Mouse (Mus musculus): ENCODE results near the gene Drd3.

Gene Drd3

GRCm38 (mm10) chr16:43753751-43754150 is at the start of gene Drd3:
Drd3 (plus strand) TSS chr16:43754026.
- WGBS: 15% methylated on average over 7 of the region's 7 CpGs

GRCm38 (mm10) chr16:43708335-43709061 is 45.3 kb upstream of the Drd3 start:
- WGBS: 73% methylated on average over 13 of the region's 13 CpGs

GRCm38 (mm10) chr16:43709062-43709413 is 44.8 kb upstream of the Drd3 start:
- WGBS: 79% methylated on average over 15 of the region's 15 CpGs

DNA sequence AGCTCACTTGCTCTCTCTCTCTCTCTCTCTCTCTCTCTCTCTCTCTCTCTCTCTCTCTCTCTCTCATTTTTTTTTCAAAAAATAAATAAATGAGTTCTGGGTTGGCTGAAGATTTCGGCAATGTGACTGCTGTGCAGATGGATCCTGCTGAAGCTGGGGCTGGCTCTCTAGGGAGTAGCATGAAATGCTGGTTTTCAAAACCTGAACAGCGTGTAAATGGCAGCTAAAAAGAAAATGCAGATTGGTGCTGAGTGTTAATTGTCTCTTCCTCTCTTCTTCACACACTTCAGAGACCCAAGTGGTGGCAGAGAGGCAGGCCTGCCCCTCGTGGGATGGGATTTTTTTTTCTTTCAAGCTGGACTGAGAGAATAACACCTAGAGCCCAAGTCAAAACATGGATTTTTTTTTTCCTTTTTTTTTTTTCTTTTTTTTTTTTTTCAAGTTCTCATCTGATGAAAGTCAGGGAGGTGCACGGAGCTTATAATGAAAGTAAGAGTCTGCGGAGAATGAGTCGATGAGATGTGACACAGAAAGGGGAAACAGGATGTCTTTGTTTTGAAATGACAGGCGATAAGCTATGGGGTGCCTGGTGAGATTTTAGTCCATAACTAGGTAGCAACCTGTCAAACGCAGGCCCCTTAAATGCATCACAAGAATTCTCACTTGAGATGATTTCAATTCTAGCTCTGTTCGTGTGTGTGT is 44.2 kb upstream of the Drd3 start:
- WGBS: 54% methylated on average over 9 of the region's 9 CpGs

DNA sequence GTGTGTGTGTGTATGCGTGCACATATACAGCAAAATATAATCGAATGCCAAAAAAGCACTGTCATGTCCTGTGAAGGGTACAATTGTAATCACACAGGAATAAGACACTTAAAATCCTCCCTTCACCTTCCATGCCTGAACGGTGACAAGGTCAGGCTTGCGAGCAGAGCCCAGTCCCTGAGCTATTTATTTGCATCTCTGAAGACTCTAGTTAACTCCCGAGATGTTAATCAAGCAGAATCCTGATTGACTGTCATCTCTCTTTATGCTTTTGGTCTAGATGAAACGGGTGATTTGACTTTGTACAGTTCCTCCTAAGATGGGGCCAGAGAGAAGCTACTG is 43.7 kb upstream of the Drd3 start:
- WGBS: 72% methylated on average over 6 of the region's 6 CpGs

DNA sequence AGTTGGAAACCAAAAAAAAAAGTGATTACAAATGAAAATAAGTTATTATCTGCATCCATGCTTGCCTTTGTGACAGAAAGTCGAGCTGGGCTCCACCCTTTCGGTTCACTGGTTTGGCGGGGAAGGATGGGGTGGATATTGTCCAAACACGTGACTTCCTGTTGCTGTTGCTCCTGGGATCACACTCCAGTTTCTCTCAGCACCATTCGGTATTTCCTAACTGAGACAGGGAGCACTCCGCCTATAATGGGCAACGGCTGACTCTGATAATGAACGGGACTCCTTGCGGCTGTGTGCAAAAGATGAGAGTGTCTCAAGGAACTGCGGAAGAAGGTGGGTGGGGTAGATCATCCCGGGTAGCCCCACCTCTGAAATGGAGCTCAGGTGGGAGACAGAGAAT is 43.2 kb upstream of the Drd3 start:
- 80% methylated on average over 11 of the region's 11 CpGs for WGBS

- WGBS: 85% methylated on average over 7 of the region's 7 CpGs
Measured at GRCm38 (mm10) chr16:43711361-43711760, 42.5 kb upstream of the Drd3 start.

GRCm38 (mm10) chr16:43724444-43724843 is 29.4 kb upstream of the Drd3 start:
- WGBS: 74% methylated on average over 3 of the region's 3 CpGs

DNA sequence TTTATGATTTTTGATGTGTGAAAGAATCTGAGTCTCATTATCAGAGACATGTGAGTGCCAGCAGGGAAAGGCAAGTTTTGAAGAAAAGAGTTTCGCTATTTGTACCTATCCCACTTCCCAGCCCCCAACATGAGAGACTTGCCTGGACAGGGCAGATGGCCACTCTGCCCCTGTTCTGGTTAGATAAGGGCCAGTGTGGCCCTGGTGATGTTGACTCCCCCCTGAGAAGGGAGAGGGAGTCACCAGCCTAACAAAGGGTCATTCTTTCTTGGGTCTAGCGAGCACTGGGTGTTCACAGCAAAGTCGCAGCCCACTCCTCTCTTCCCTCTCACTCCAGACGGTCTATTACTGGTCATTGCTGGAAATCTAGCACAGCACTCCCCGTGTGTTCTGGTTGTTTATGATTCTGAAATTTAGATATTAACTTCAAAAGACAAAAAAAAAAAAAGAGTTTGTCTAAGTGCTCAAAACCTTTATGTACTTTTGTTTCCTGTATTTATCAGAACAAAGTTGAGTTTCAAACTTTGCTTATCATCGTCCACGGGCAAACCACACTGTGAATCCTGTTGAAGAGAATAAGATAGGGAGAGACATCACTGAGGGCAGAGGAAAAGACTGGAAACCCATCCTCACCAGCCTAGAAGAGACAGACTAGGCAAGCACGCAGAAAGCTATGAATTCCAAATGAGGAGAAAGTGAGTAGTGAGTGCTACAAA is 24.2 kb upstream of the Drd3 start:
- WGBS: 85% methylated on average over 8 of the region's 8 CpGs

- WGBS: 89% methylated on average over 4 of the region's 4 CpGs
Measured at GRCm38 (mm10) chr16:43730281-43730680, 23.5 kb upstream of the Drd3 start.

DNA sequence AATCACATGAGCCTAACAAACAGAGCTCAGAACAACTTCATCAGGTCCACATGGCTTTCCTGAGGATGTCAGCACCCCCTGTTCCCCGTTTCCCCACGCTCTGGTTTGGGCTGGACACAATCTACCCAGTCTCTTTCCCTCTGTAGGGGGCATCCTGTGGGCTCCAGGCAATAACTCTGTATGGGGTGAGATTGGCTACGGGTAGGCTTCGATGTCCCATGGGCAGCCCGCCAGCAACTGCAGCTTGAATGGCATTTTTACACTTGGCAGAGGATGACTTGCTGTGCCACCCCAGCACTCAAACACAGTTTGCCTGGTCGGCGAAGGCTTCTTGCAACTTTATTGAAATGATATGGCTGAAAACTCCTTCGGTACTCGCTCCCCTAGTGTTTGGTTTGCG is 21.3 kb upstream of the Drd3 start:
- 52% methylated on average over 10 of the region's 10 CpGs for WGBS

GRCm38 (mm10) chr16:43732900-43733299 is 20.9 kb upstream of the Drd3 start:
- 77% methylated on average over 5 of the region's 5 CpGs for WGBS

DNA sequence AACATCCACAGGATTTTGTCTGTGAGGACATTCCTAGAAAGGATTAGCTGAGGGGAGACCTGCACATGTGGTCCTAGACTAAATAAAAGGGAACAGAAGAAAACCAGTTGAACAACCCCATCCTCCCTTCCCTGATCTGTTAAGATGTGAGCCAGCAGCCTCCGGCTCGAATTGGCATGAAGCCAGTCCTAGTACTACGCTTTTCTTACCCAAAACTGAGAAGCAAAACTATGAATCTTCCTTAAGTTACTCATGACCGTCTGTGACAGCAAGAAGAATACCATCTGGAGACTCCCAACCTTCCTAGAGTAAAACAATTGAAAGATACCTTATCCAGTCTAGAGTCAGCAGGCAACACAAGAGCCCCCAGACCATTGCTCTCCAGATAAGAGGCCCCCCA is 15.9 kb upstream of the Drd3 start:
- WGBS: 48% methylated on average over 4 of the region's 4 CpGs

DNA sequence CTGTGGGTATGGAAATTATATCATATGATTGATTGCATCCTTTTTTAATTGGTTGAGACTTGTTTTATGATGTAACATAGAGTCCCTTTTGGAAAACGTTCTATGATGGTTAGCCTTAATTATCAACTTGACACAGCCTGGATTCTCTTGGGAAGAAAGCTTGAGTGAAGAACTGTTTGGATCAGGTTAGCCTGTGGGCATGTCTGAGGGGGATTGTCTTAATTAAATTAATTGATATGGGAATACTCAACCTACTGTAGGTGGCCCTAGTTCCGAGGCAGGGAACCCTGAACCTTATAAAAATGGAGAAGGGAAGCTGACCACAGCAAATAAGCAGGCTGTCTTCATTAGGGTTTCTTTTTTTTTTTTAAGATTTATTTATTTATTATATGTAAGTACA is 12.9 kb upstream of the Drd3 start:
- 66% methylated on average over 2 of the region's 2 CpGs for WGBS

- WGBS: 97% methylated on average over 2 of the region's 2 CpGs
Measured at GRCm38 (mm10) chr16:43748424-43748823, 5.4 kb upstream of the Drd3 start.

DNA sequence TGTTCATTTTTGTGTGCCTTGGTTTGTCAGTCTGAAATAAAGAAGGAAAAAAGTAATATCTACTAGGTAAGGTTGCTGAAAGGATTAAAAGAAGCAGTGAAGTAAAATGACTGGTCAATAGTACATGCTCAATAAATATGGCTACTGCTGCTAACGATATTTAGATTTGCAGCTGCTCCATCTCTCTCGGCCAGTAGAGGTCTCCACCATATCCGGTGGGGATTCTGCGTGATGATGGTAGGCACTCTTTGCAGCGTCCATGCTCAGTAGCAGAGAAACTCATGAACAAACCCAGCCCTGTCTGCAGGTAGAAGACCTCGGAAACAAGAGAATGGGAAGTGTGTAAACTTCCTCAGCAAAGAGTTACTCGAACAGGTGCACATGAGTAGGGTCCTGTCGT is 926 bp upstream of the Drd3 start:
- WGBS: 82% methylated on average over 8 of the region's 8 CpGs

- WGBS: 91% methylated on average over 3 of the region's 3 CpGs
Measured at GRCm38 (mm10) chr16:43772358-43772757, 18.5 kb downstream of the Drd3 start.

DNA sequence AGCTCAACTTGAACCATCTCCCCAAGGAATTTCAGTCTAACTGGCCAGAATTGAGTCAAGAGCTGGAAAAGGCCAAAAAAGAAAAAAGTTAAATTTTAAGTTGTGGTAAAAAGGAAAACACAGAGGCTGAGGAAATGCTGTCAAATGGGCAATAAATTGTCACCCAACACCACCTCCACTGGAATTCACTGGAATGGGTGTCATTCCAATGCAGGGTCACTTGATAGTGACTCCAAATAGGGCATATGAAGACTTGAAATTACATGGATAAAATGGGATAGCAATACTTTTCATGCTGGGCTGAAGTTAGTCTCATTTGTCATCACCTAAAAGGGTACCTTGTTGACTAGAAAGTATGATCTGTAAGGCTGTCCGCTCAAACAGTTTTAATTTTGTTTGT is 18.9 kb downstream of the Drd3 start:
- WGBS: 97% methylated on average over 1 of the region's 1 CpGs

DNA sequence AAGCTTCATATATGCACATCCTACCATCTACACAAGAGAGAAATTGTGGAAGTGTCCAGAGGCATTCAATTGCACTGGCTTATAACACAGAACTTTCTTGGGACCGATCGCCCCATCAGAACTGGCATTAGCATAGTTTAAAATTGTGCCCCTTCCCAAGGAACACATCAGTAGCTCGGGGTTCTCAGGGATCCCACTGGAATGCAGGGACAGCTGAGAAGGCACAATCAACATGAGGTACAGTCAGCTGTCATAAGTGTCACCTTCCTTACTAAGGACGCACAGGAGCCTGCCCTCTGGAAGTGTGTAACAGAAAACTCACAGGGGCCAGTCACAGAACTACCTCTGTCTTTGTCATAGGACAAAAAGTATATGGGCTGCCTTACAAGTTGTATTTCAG is 19.7 kb downstream of the Drd3 start:
- WGBS: 96% methylated on average over 4 of the region's 4 CpGs

DNA sequence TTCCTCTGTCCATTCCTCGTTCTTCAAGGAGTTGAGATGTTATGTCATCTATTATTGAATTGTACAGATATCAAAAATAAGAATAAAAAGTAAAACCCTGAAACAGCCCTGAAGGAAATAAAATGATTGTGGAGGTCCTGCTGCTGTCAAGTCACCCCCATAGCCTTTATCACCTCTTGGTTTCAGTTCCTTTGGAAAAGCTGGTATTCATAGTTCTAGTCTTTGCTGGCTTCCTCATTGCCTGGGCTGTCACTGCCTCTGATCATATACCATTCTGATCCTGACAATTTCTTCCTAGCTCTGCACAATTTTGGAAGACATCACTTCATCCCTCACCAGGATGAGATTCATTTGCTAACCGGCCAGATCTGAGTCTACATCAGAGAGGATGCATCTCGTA is 23.1 kb downstream of the Drd3 start:
- 85% methylated on average over 3 of the region's 3 CpGs for WGBS

DNA sequence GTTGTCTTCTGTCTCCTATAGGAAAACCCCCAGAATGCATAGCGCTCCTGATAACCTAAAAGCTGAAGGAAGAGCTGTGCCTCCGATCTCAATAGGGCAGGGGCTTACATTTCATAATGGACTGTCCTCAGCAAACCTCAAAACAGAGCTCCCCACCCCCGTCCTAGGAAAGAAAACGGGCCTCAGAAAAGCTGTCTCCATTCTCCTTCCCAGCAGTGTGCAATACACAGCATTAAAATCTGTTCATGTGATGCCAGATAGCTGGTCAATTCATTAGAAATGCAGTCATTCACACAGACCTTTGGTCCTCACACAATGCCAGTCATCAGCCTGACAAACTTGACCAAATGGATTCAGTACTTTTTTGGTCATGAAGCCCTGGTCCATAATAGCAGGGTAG is 45.7 kb downstream of the Drd3 start:
- 65% methylated on average over 4 of the region's 4 CpGs for WGBS

- WGBS: 60% methylated on average over 13 of the region's 13 CpGs
Measured at GRCm38 (mm10) chr16:43800119-43800721, 46.4 kb downstream of the Drd3 start.

DNA sequence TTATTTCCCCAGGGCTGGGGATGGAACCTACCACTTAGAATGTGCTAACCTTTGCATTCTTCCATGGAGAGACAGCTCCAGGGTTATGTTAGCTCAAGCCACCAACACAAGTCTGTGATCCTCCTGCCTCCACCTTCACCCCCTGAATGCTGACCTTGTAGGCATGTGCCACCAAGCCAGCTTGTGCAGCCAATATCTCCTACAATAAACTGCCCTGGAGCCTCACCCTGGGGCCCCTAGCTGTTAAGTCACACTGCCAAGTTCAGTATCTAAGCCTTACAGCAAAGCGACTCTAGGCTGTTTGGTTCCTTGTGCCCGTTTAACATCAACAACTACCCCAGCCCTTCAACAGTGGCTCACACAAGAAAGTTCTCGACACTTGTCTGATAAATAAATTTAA is 47.3 kb downstream of the Drd3 start:
- 85% methylated on average over 3 of the region's 3 CpGs for WGBS

Data from cerebral cortex, adult 2 months (tissue).